Mouse (Mus musculus): Measurements from ENCODE around the gene Car14. TPM values are rescaled to one million over a fixed set of nuclear protein-coding genes. Genes with fewer than 3 reads are reported as not detected.

The Car14 gene
- polyA plus RNA-seq, 1 experiment: 22.3 TPM

DNA sequence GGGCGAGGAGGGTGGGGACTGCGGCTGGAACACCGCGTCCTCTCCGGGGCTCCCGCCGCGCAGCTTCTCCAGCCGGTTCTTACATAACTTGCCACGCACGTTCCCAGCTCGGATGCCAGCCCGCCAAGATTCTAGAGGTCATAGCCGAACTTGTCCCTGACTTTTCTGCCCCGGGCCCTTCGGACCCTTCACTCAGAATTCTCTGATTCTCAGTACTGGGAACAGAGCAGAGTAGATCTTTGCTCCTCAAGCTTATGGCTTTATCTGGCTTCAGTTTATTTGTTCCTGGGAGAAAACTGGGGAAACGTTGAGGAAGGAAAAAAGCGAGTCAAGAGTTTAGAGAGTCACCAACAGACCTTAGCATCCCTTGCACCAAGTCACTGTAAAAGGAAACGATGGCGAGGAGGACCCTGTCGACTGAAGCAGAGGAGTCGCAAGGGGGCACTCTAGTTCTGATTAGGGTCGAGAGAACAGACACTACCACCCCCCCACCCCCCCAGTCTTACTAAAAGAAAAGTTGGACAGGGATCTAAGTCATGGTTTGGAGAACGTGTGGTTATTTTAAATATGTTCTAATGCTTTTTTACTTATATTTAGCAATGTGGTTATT lies 21.6 kb downstream of the Car14 start:
- H3K4me3 ChIP-seq (ENCODE audit: insufficient read depth, low read length): peak overlapping the region; percentile 88
- peak; percentile 58 for TF ChIP-seq CTCF (IDR thresholded peaks at IDR 0.05; ENCODE audit: extremely low read depth, insufficient read depth, low read length)
- TF ChIP-seq POLR2A (IDR thresholded peaks at IDR 0.05; ENCODE audit: extremely low read depth, insufficient read depth, low read length): no peak
- peaks cover 1% of the 10 kb centered on the region; the same call in 1 of the 2 replicates for H3K4me1 ChIP-seq (ENCODE audit: control insufficient read depth, insufficient read depth, low read length)
- H3K27ac ChIP-seq (ENCODE audit: insufficient read depth, low read length): peak overlapping the region; percentile 75

DNA sequence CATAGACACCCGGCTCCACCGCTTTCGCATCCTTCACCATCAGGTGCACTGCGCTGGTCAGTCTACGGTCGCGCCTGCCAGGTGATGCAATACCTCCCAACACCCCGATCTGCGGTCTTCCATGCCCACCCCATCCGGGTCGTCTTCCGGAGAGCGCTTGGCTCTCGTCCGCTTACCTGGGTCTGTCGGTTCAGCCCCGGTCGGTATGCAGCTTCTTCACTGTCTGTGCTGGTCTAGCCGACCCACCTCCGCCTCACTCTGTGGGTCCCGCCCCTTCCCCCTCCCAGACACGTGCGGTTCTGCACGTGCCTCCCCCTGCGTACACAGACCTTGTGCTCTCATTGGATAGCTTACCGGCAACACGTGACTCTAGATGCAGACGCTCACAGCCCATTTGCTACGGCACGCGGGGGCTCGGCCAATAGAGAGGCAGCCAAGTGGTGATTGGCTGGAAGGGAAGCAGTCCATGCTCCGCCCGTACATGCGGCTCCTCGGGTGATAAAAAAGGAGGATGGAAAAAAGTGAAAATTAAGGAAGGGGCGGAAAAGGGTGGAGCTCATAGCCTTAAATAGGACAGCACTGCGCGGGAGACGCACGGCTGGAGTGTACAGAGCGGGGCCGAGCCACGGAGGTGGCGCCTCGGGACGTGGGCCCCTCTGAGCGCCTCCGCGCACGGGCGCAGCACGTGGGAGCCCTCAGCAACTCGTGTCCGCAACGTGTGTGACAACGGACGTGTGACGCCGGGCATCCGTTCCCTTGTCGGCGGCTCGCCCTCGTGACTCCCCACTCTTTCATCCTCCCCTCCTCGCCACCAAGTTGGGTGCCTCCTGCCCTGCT lies 22.3 kb downstream of the Car14 start, which contains the start of gene Ciart:
Gene Ciart (minus strand): TSS at position 273 of the 837 bp plus-strand sequence.
- peaks cover 1% of the 10 kb centered on the region; the same call in 1 of the 2 replicates for H3K4me1 ChIP-seq (ENCODE audit: control insufficient read depth, insufficient read depth, low read length)
- peak within 1 kb of the TSS; percentile 88 for H3K4me3 ChIP-seq (ENCODE audit: insufficient read depth, low read length)
- H3K27ac ChIP-seq (ENCODE audit: insufficient read depth, low read length): peak within 1 kb of the TSS; percentile 75
- peak; percentile 86 for TF ChIP-seq POLR2A (IDR thresholded peaks at IDR 0.05; ENCODE audit: extremely low read depth, insufficient read depth, low read length)
- no peak for TF ChIP-seq CTCF (IDR thresholded peaks at IDR 0.05; ENCODE audit: extremely low read depth, insufficient read depth, low read length)

GRCm38 (mm10) chr3:95879063-95879462 lies 25.4 kb downstream of the Car14 start:
- no peak for TF ChIP-seq CTCF (IDR thresholded peaks at IDR 0.05; ENCODE audit: extremely low read depth, insufficient read depth, low read length)
- no peak for TF ChIP-seq POLR2A (IDR thresholded peaks at IDR 0.05; ENCODE audit: extremely low read depth, insufficient read depth, low read length)
- Histone ChIP-seq H3K27ac (ENCODE audit: insufficient read depth, low read length) (no peak overlapping the region), H3K4me1 (ENCODE audit: control insufficient read depth, insufficient read depth, low read length) (peaks cover 1% of the 10 kb centered on the region; the same call in 1 of the 2 replicates), H3K4me3 (ENCODE audit: insufficient read depth, low read length) (no peak overlapping the region)

- TF ChIP-seq POLR2A (IDR thresholded peaks at IDR 0.05; ENCODE audit: extremely low read depth, insufficient read depth, low read length) (no peak), CTCF (IDR thresholded peaks at IDR 0.05; ENCODE audit: extremely low read depth, insufficient read depth, low read length) (no peak)
- Histone ChIP-seq H3K27ac (ENCODE audit: insufficient read depth, low read length) (no peak overlapping the region), H3K4me3 (ENCODE audit: insufficient read depth, low read length) (peak overlapping the region; percentile 41), H3K4me1 (ENCODE audit: control insufficient read depth, insufficient read depth, low read length) (no peaks in the 10 kb centered on the region; the same call in 1 of the 2 replicates)
Measured at GRCm38 (mm10) chr3:95872048-95872447, 32.4 kb downstream of the Car14 start.

GRCm38 (mm10) chr3:95871392-95871867 lies 33.1 kb downstream of the Car14 start, which contains the start of gene Mrps21:
TSS of gene Mrps21 (minus strand) at chr3:95871519.
- H3K27ac ChIP-seq (ENCODE audit: insufficient read depth, low read length): no peak within 1 kb of the TSS
- peak; percentile 86 for TF ChIP-seq POLR2A (IDR thresholded peaks at IDR 0.05; ENCODE audit: extremely low read depth, insufficient read depth, low read length)
- TF ChIP-seq CTCF (IDR thresholded peaks at IDR 0.05; ENCODE audit: extremely low read depth, insufficient read depth, low read length): no peak
- H3K4me3 ChIP-seq (ENCODE audit: insufficient read depth, low read length): peak within 1 kb of the TSS; percentile 41
- H3K4me1 ChIP-seq (ENCODE audit: control insufficient read depth, insufficient read depth, low read length): no peaks in the 10 kb centered on the region; the same call in 1 of the 2 replicates

GRCm38 (mm10) chr3:95870976-95871375 lies 33.5 kb downstream of the Car14 start:
- no peak for TF ChIP-seq POLR2A (IDR thresholded peaks at IDR 0.05; ENCODE audit: extremely low read depth, insufficient read depth, low read length)
- no peak for TF ChIP-seq CTCF (IDR thresholded peaks at IDR 0.05; ENCODE audit: extremely low read depth, insufficient read depth, low read length)
- Histone ChIP-seq H3K4me3 (ENCODE audit: insufficient read depth, low read length) (peak overlapping the region; percentile 41), H3K27ac (ENCODE audit: insufficient read depth, low read length) (no peak overlapping the region), H3K4me1 (ENCODE audit: control insufficient read depth, insufficient read depth, low read length) (no peaks in the 10 kb centered on the region; the same call in 1 of the 2 replicates)

DNA sequence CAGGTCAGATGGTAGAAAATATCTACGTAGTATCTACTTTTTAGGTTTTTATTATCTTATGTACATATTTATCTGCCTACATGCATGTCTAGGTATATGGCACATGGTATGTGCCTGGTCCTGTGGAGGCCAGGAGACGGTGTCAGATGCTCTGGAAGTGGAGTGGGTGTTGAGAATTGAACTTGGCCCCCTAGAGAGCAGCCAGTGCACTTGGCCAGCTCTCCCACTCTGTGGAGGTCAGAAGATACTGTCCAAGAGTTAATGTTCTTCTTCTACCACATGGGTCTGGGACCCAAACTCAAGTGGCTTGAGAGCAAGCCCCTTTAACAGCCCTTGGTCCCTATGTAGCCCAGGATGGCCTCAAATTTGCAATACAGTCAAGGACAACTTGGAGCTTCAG lies 37.1 kb downstream of the Car14 start:
- H3K4me3 ChIP-seq (ENCODE audit: insufficient read depth, low read length): no peak overlapping the region
- peaks cover 4% of the 10 kb centered on the region for H3K4me1 ChIP-seq (ENCODE audit: control insufficient read depth, insufficient read depth, low read length)
- H3K27ac ChIP-seq (ENCODE audit: insufficient read depth, low read length): no peak overlapping the region
- TF ChIP-seq POLR2A (IDR thresholded peaks at IDR 0.05; ENCODE audit: extremely low read depth, insufficient read depth, low read length) (no peak), CTCF (IDR thresholded peaks at IDR 0.05; ENCODE audit: extremely low read depth, insufficient read depth, low read length) (no peak)

DNA sequence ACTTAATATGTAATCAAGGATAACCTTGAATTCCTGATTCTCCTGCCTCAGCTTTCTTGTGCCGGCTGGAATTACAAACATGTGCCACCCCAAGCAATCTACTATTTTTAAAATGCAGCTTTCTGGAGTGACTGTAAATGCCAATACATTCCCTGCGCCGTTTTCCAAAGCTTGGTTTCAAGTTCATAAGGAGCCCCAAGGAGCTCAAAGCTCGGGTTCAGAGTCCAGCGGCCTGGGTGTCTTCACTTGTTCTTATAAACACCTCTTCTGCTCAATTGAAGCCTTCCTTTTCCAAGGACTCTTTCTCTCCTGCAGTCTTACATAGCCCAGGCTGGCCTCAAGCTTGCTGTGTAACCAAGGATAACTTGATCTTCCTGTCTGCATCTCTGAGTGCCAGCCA lies 38.4 kb downstream of the Car14 start:
- TF ChIP-seq POLR2A (IDR thresholded peaks at IDR 0.05; ENCODE audit: extremely low read depth, insufficient read depth, low read length) (no peak), CTCF (IDR thresholded peaks at IDR 0.05; ENCODE audit: extremely low read depth, insufficient read depth, low read length) (no peak)
- Histone ChIP-seq H3K4me1 (ENCODE audit: control insufficient read depth, insufficient read depth, low read length) (peaks cover 4% of the 10 kb centered on the region), H3K27ac (ENCODE audit: insufficient read depth, low read length) (no peak overlapping the region), H3K4me3 (ENCODE audit: insufficient read depth, low read length) (no peak overlapping the region)

GRCm38 (mm10) chr3:95865571-95865970 lies 38.9 kb downstream of the Car14 start:
- no peak for TF ChIP-seq POLR2A (IDR thresholded peaks at IDR 0.05; ENCODE audit: extremely low read depth, insufficient read depth, low read length)
- TF ChIP-seq CTCF (IDR thresholded peaks at IDR 0.05; ENCODE audit: extremely low read depth, insufficient read depth, low read length): no peak

More at GRCm38 (mm10) chr3:95865571-95865970, 38.9 kb downstream of the Car14 start:
- no peak overlapping the region for H3K4me3 ChIP-seq (ENCODE audit: insufficient read depth, low read length)
- peaks cover 4% of the 10 kb centered on the region for H3K4me1 ChIP-seq (ENCODE audit: control insufficient read depth, insufficient read depth, low read length)
- peak overlapping the region; percentile 95 for H3K27ac ChIP-seq (ENCODE audit: insufficient read depth, low read length)
